ENCODE assay signal across 29 mouse cellular contexts in the genomic region with DNA sequence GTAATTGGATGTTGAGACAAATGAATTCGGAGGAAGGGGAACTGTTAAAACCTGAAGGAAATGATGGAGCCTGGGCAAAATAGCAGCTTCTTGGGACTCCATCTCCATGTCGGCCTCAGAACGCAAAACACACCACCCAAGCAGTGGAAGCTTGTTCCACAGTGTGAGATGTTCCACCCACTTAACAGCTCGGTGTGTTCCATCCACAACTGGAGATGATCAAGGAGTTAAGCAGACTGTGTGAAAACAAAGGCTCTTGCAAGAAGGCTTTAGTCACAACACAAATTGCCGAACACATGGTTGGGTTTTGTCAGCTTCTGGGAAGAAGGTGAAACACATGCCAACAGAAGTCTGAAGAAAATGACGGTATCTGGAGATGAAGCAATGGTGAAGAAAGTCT. TPM values are rescaled to one million over a fixed set of nuclear protein-coding genes. Genes with fewer than 3 reads are reported as not detected.
A peak's percentile ranks its signal among the peaks of the same experiment; 100 is the strongest.
DNase-seq lines count a peak whose midpoint lies in the region; ATAC-seq and TF ChIP-seq lines count a peak whose summit lies in the region.
"Had no signal": no experiment of that assay in that cellular context is flagged by ENCODE, and none has a peak within 500 bp of the region (broad histone marks: within the 10 kb centered on the region; RNA-seq: fewer than 3 reads in every experiment).

No protein-coding gene starts in this region.

- H3K9ac ChIP-seq in forebrain, postnatal 0 days: no peak overlapping the region
- H3K9ac ChIP-seq in forebrain, embryonic 13.5 days: no peak overlapping the region
- H3K9ac ChIP-seq: embryonic facial prominence, embryonic 13.5 days; hindbrain, embryonic 14.5 days; neural tube, embryonic 15.5 days; stomach, embryonic 15.5 days had no signal

- no peaks in the 10 kb centered on the region for H3K4me1 ChIP-seq in forebrain, postnatal 0 days (ENCODE audit: insufficient read depth)
- H3K4me1 ChIP-seq in forebrain, embryonic 13.5 days: peaks cover 16% of the 10 kb centered on the region
- peaks cover 12% of the 10 kb centered on the region for H3K4me1 ChIP-seq in midbrain, embryonic 10.5 days
- H3K4me1 ChIP-seq: embryonic facial prominence, embryonic 13.5 days; neural tube, embryonic 15.5 days; stomach, embryonic 15.5 days had no signal

- H3K27ac ChIP-seq in forebrain, postnatal 0 days (ENCODE audit: low read depth, low read length): no peak overlapping the region
- H3K27ac ChIP-seq in forebrain, embryonic 13.5 days: no peak overlapping the region
- H3K27ac ChIP-seq in midbrain, embryonic 10.5 days (replicated peaks): no peak overlapping the region
- H3K27ac ChIP-seq: embryonic facial prominence, embryonic 13.5 days; hindbrain, embryonic 14.5 days; macrophage; neural tube, embryonic 15.5 days; stomach, embryonic 15.5 days had no signal

- intact Hi-C loops in left cerebral cortex, postnatal 25 days (cut with DNase I): no loop called here

- H3K36me3 ChIP-seq in forebrain, postnatal 0 days (ENCODE audit: insufficient read depth): no peaks in the 10 kb centered on the region
- no peaks in the 10 kb centered on the region for H3K36me3 ChIP-seq in forebrain, embryonic 13.5 days (ENCODE audit: poor library complexity, severe bottlenecking)
- H3K36me3 ChIP-seq in midbrain, embryonic 10.5 days: no peaks in the 10 kb centered on the region
- H3K36me3 ChIP-seq: embryonic facial prominence, embryonic 13.5 days; neural tube, embryonic 15.5 days; stomach, embryonic 15.5 days had no signal

- H3K4me3 ChIP-seq in forebrain, postnatal 0 days (ENCODE audit: low read depth, low read length): no peak overlapping the region
- no peak overlapping the region for H3K4me3 ChIP-seq in forebrain, embryonic 13.5 days
- H3K4me3 ChIP-seq in midbrain, embryonic 10.5 days: no peak overlapping the region
- H3K4me3 ChIP-seq: embryonic facial prominence, embryonic 13.5 days; erythroblast, embryonic 14.5 days; neural tube, embryonic 15.5 days; stomach, embryonic 15.5 days had no signal

- H3K27me3 ChIP-seq in forebrain, postnatal 0 days (ENCODE audit: insufficient read depth, low read length): no peaks in the 10 kb centered on the region
- no peaks in the 10 kb centered on the region for H3K27me3 ChIP-seq in forebrain, embryonic 13.5 days
- H3K27me3 ChIP-seq in midbrain, embryonic 10.5 days (ENCODE audit: low read depth, poor library complexity, severe bottlenecking): no peaks in the 10 kb centered on the region
- H3K27me3 ChIP-seq: embryonic facial prominence, embryonic 13.5 days; neural tube, embryonic 15.5 days; stomach, embryonic 15.5 days had no signal

- 62% methylated on average over 6 of the region's 6 CpGs for WGBS in forebrain, postnatal 0 days
- WGBS in forebrain, embryonic 13.5 days: 80% methylated on average over 6 of the region's 6 CpGs
- 92% methylated on average over 6 of the region's 6 CpGs for WGBS in midbrain, embryonic 10.5 days

- ATAC-seq in forebrain, postnatal 0 days: peak; percentile 59
- ATAC-seq in forebrain, embryonic 13.5 days: no peak
- no peak for ATAC-seq in granulocyte monocyte progenitor cell, adult 5-6 weeks (replicated peaks; ENCODE audit: poor library complexity, severe bottlenecking)
- ATAC-seq: activated CD4-positive, CD25-positive, alpha-beta regulatory T cell, adult 4 months; forebrain, embryonic 14.5 days; inflammation-experienced regulatory T-cells, adult 6 months had no signal

- no peak for TF ChIP-seq CTCF in forebrain, postnatal 0 days (IDR thresholded peaks at IDR 0.05; ENCODE audit: low read depth)

- peak; percentile 17 for DNase-seq in forebrain, postnatal 0 days
- DNase-seq in right cerebral cortex, adult 2 months (ENCODE audit: low spot score in 2 of 2): peak; percentile 39 to 44
- no peak for DNase-seq in right cerebral cortex, postnatal 14 days
- peak; percentile 39 to 80 for DNase-seq in left cerebral cortex, postnatal 25 days (ENCODE audit: low spot score in 2 of 2)
- DNase-seq in adrenal gland, postnatal 25 days: no peak
- no peak for DNase-seq in midbrain, embryonic 10.5 days (ENCODE audit: low spot score)
- DNase-seq: adrenal gland, adult 8-10 months; cerebellum, adult 8-10 months; cerebellum, postnatal 36 days; embryo, embryonic 11 days; gastrocnemius, postnatal 25 days; heart, postnatal 4 days; kidney, adult 2 months; kidney, postnatal 10 days; thymus, adult 18-20 months; thymus, postnatal 4 days had no signal

- H3K9me3 ChIP-seq in forebrain, postnatal 0 days (ENCODE audit: low read length): no peaks in the 10 kb centered on the region
- no peaks in the 10 kb centered on the region for H3K9me3 ChIP-seq in forebrain, embryonic 13.5 days (replicated peaks)
- no peaks in the 10 kb centered on the region for H3K9me3 ChIP-seq in midbrain, embryonic 10.5 days (replicated peaks)
- H3K9me3 ChIP-seq: embryonic facial prominence, embryonic 13.5 days; neural tube, embryonic 15.5 days; stomach, embryonic 15.5 days had no signal

- H3K4me2 ChIP-seq in forebrain, postnatal 0 days (ENCODE audit: low read depth): no peak overlapping the region
- no peak overlapping the region for H3K4me2 ChIP-seq in forebrain, embryonic 13.5 days
- H3K4me2 ChIP-seq: embryonic facial prominence, embryonic 13.5 days; hindbrain, embryonic 14.5 days; midbrain, embryonic 11.5 days; neural tube, embryonic 15.5 days; stomach, embryonic 15.5 days had no signal

RNA-seq across cellular contexts. Expression of a gene that starts 59.2 kb away (rescaled TPM):
- 17.5 and 18.9 TPM in 2 replicates for total RNA-seq in forebrain, postnatal 0 days (2014; rRNA removed)
- polyA plus RNA-seq in forebrain, postnatal 0 days (2015; fragmentation: Nextera tagmentation; extraction: Ambion mirVana): 22.8 and 23.3 TPM in 2 replicates
- polyA plus RNA-seq in forebrain, embryonic 13.5 days (2015; fragmentation: Nextera tagmentation; extraction: Ambion mirVana): 7.7 and 9.8 TPM in 2 replicates
- 1 to 10 TPM; 2.4 TPM for total RNA-seq in left cerebral cortex, postnatal 25 days (2021)
- total RNA-seq in granulocyte monocyte progenitor cell, adult 5-6 weeks (2014; fragmentation: Nextera tagmentation): not detected in 2 replicates
- total RNA-seq in granulocyte monocyte progenitor cell, adult 5-6 weeks (2017): not detected in 2 replicates
- total RNA-seq in adrenal gland, postnatal 25 days (2021): 0.33 and 0.36 TPM in 2 replicates
- polyA plus RNA-seq in midbrain, embryonic 10.5 days (2016; fragmentation: Nextera tagmentation; extraction: Ambion mirVana): 0.99 and 2.1 TPM in 2 replicates
- total RNA-seq: liver, adult 2 months had no signal
- polyA plus RNA-seq: activated CD4-positive, CD25-positive, alpha-beta regulatory T cell, adult 4 months; inflammation-experienced regulatory T-cells, adult 6 months; liver, adult 2 months; macrophage had no signal

Comparison
In these comparisons a context has a peak if more than half of its experiments do, and no peak if none do; other contexts are left out.
1. DNase-seq: peak in forebrain, postnatal 0 days (single experiment), right cerebral cortex, adult 2 months (2 of 2) and left cerebral cortex, postnatal 25 days (2 of 2); none in right cerebral cortex, postnatal 14 days (single experiment), adrenal gland, postnatal 25 days (single experiment) and midbrain, embryonic 10.5 days (single experiment).